Mouse (Mus musculus) kidney, adult 2 months (tissue): Measurements from ENCODE around the gene Dlgap1.

Experiments used
- CTCF ChIP-seq: fragments of 200-500 bp; conservative IDR thresholded peaks from 2 replicates; pipeline ENCODE4 v1.5.1; 2011; ENCODE audit warnings: low read depth, mild to moderate bottlenecking, control low read depth, low read length, moderate library complexity, mixed read lengths; ENCODE audit not compliant: insufficient read depth, insufficient read length
- POLR2A ChIP-seq: fragments of 200-500 bp; IDR thresholded peaks from one replicate; pipeline ENCODE4 v1.6.1; 2011; ENCODE audit warnings: low read depth, low read length, control low read depth

DNA sequence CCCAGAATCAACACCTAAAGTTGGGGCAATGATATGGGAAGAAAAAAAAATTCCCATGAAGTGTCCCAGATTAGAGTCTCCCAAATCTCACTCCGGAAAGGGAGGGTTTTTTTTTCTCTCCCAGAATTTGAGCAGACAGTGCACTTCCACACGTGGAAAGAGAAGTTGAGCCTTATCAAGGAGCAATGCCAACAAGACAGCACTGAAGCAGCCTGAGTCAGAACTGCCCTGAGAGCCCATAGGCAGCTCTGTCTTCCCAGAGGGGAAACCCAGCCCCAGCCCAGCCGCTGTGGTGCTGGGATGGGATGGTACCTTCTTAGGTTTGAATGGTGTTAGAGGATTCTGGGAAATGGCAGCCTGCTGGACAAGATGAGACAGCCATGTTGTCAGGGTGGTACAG is 753.3 kb downstream of the Dlgap1 start:
- TF ChIP-seq POLR2A (no peak), CTCF (no peak)
